In the genomic region with DNA sequence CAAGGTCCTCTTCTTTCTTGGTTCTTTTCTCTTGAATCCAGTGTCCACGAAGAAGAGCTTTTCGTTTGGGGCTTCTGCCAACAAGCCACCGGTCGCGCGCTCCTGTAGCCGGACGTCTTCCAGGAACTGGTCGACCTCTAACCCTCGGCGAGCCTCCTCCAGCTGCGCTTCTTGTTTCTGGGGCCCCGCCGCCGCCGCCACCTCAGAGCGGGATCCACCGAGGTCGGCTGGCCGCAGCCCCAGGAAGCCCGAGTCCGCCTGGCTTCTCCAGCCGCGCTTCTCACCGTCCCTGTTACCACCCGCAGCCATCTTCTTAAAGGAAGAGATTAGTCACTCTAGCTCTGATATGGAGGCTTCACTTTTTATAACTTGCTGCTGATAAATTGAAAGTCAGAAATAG, we compare ENCODE assay signal across 8 mouse cellular contexts.
DNase-seq lines count a peak whose midpoint lies in the region; ATAC-seq lines count a peak whose summit lies in the region.

No protein-coding gene starts in this region.

- no peaks in the 10 kb centered on the region for H3K36me3 ChIP-seq in lung, embryonic 16.5 days (ENCODE audit: control insufficient read depth, insufficient read depth, low read length)
- H3K36me3 ChIP-seq in forebrain, embryonic 13.5 days (ENCODE audit: poor library complexity, severe bottlenecking): no peaks in the 10 kb centered on the region
- H3K36me3 ChIP-seq in limb, embryonic 10.5 days: no peaks in the 10 kb centered on the region
- H3K36me3 ChIP-seq in neural tube, embryonic 15.5 days: no peaks in the 10 kb centered on the region

- no peak for DNase-seq in lung, postnatal 14 days
- DNase-seq in limb, embryonic 10.5 days (ENCODE audit: low spot score): peak; percentile 40
- DNase-seq in frontal cortex, postnatal 36 days (ENCODE audit: low spot score in 2 of 2): no peak
- DNase-seq in frontal cortex, postnatal 25 days (ENCODE audit: low spot score in 2 of 2): no peak
- DNase-seq in cerebellum, adult 8-10 months: no peak

- H3K4me3 ChIP-seq in lung, embryonic 16.5 days (ENCODE audit: low read length): peak overlapping the region; percentile 29
- no peak overlapping the region for H3K4me3 ChIP-seq in forebrain, embryonic 13.5 days
- H3K4me3 ChIP-seq in limb, embryonic 10.5 days: no peak overlapping the region
- H3K4me3 ChIP-seq in neural tube, embryonic 15.5 days (replicated peaks): peak overlapping the region; percentile 19; the same call in 1 of the 2 replicates

- 0 out of 2 replicates have a peak, but pooled peaks have one; percentile 34 for ATAC-seq in lung, embryonic 16.5 days (ENCODE audit: low read depth)
- no peak for ATAC-seq in forebrain, embryonic 13.5 days
- no peak for ATAC-seq in neural tube, embryonic 15.5 days (ENCODE audit: low FRiP score)

- no peak overlapping the region for H3K27ac ChIP-seq in lung, embryonic 16.5 days (ENCODE audit: low read length)
- no peak overlapping the region for H3K27ac ChIP-seq in forebrain, embryonic 13.5 days
- no peak overlapping the region for H3K27ac ChIP-seq in limb, embryonic 10.5 days
- H3K27ac ChIP-seq in neural tube, embryonic 15.5 days (replicated peaks): no peak overlapping the region

- H3K4me2 ChIP-seq in lung, embryonic 16.5 days (ENCODE audit: low read depth, low read length): peak overlapping the region; percentile 47
- H3K4me2 ChIP-seq in forebrain, embryonic 13.5 days: peak overlapping the region; percentile 18; the same call in 1 of the 2 replicates
- peak overlapping the region; percentile 44 for H3K4me2 ChIP-seq in neural tube, embryonic 15.5 days

- 19% methylated on average over 26 of the region's 26 CpGs for WGBS in lung, embryonic 16.5 days
- 23% methylated on average over 25 of the region's 26 CpGs for WGBS in forebrain, embryonic 13.5 days
- 19% methylated on average over 26 of the region's 26 CpGs for WGBS in limb, embryonic 10.5 days
- WGBS in neural tube, embryonic 15.5 days: 33% methylated on average over 26 of the region's 26 CpGs

- H3K9me3 ChIP-seq in lung, embryonic 16.5 days (ENCODE audit: control insufficient read depth, low read length): no peaks in the 10 kb centered on the region
- H3K9me3 ChIP-seq in forebrain, embryonic 13.5 days (replicated peaks): no peaks in the 10 kb centered on the region
- no peaks in the 10 kb centered on the region for H3K9me3 ChIP-seq in limb, embryonic 10.5 days (replicated peaks)
- H3K9me3 ChIP-seq in neural tube, embryonic 15.5 days (replicated peaks): no peaks in the 10 kb centered on the region

- no peaks in the 10 kb centered on the region for H3K4me1 ChIP-seq in lung, embryonic 16.5 days (replicated peaks; ENCODE audit: control insufficient read depth, insufficient read depth, low read length)
- H3K4me1 ChIP-seq in forebrain, embryonic 13.5 days: no peaks in the 10 kb centered on the region
- H3K4me1 ChIP-seq in limb, embryonic 10.5 days: no peaks in the 10 kb centered on the region
- no peaks in the 10 kb centered on the region for H3K4me1 ChIP-seq in neural tube, embryonic 15.5 days

- H3K9ac ChIP-seq in lung, embryonic 16.5 days (ENCODE audit: low read length): peak overlapping the region; percentile 48; the same call in 1 of the 2 replicates
- no peak overlapping the region for H3K9ac ChIP-seq in forebrain, embryonic 13.5 days
- no peak overlapping the region for H3K9ac ChIP-seq in neural tube, embryonic 15.5 days (replicated peaks)

- no peaks in the 10 kb centered on the region for H3K27me3 ChIP-seq in lung, embryonic 16.5 days (ENCODE audit: control insufficient read depth, insufficient read depth, low read depth, low read length)
- H3K27me3 ChIP-seq in forebrain, embryonic 13.5 days: no peaks in the 10 kb centered on the region
- H3K27me3 ChIP-seq in limb, embryonic 10.5 days (ENCODE audit: low read depth, poor library complexity, severe bottlenecking): peaks cover 8% of the 10 kb centered on the region; the same call in 1 of the 2 replicates
- no peaks in the 10 kb centered on the region for H3K27me3 ChIP-seq in neural tube, embryonic 15.5 days (replicated peaks)

Comparison
In these comparisons a context has a peak if more than half of its experiments do, and no peak if none do; other contexts are left out.
1. H3K4me3 ChIP-seq: peak in lung, embryonic 16.5 days (single experiment) and neural tube, embryonic 15.5 days (single experiment); none in forebrain, embryonic 13.5 days (single experiment) and limb, embryonic 10.5 days (single experiment).
2. Peak in every context shown above with its lines, with median percentiles within 50 percentile points of each other: H3K4me2 ChIP-seq.